Mouse (Mus musculus): ENCODE data around the gene Fsd1.

DNA sequence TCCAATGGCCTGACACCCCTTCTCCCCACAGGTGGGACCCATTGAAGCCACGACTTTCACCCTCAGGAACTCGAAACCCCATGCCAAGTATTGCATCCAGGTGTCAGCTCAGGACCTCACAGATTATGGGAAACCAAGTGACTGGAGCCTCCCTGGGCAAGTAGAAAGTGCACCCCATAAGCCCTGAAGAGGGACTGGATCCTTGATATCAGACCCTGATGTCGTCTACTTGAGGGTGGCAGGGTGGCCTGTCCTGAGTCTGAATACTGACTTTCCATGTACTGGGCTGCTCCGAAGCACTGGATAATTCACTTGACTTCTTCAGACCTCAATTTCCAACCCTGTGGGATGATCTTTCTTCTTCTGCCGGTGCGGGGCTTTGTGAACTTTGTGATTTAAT, 29.7 kb upstream of the Fsd1 start:
- no peak for TF ChIP-seq POLR2A (IDR thresholded peaks at IDR 0.05; ENCODE audit: low read depth, low read length)
- TF ChIP-seq CTCF (conservative IDR thresholded peaks at IDR 0.05; ENCODE audit: insufficient read depth, insufficient read length, low read depth, low read length), result no peak
